Mouse (Mus musculus): Measurements from ENCODE around the gene Cckbr.

- TF ChIP-seq CHD2 (IDR thresholded peaks at IDR 0.05; ENCODE audit: low read depth, low read length) = no peak
- TF ChIP-seq ZC3H11A (IDR thresholded peaks at IDR 0.05; ENCODE audit: borderline replicate concordance, low read depth, low read length) = no peak
- no peak for TF ChIP-seq HCFC1 (IDR thresholded peaks at IDR 0.05; ENCODE audit: borderline replicate concordance, insufficient read depth, low read length)
- TF ChIP-seq ZNF384 (IDR thresholded peaks at IDR 0.05; ENCODE audit: low read depth, low read length) = no peak
- no peak for TF ChIP-seq MAFK (IDR thresholded peaks at IDR 0.05; ENCODE audit: insufficient read depth, low read depth, low read length)
These were observed 51.8 kb downstream of the Cckbr start for GRCm38 (mm10) chr7:105477433-105477700.
